Mouse (Mus musculus): Measurements from ENCODE around the gene Gm5751.
"Not testable (repeated sequence)": the region's sequence is repeated elsewhere in the genome, so short reads cannot be mapped to it uniquely, and the experiment has no call there.

Gm5751 gene

DNA sequence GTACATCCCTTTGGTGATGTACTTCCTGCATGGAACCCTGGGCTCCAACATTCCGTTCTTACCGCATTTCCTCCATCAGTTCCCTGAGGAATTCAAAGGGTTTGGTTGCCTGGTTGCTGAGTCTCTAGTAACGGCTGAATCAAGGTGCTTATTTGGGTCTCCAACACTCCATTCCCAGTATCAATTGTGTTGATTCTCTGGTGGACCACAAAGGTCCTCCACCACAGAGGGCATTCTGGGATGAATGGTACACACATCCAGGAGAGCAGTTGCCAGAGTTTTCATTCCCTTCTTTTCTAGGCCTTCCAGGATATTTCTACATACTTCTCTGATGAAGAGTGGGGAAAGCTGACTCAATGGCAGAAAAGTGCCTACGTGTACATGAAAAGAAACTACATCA is at the start of gene Gm5751:
Gene Gm5751 (plus strand): TSS at position 301 of the 400 bp plus-strand sequence.
- DNase-seq (ENCODE audit: low spot score in 2 of 2): not testable (repeated sequence)

- DNase-seq (ENCODE audit: low spot score in 2 of 2): peak; percentile 66 to 70
These were observed 42.0 kb upstream of the Gm5751 start for GRCm38 (mm10) chrX:8832043-8832442.

GRCm38 (mm10) chrX:8843694-8844093 is 30.4 kb upstream of the Gm5751 start, which contains the start of gene Gm6592:
TSS of gene Gm6592 (plus strand) at chrX:8843994.
- DNase-seq (ENCODE audit: low spot score in 2 of 2): no peak

- DNase-seq (ENCODE audit: low spot score in 2 of 2): no peak
These were observed 21.6 kb upstream of the Gm5751 start for GRCm38 (mm10) chrX:8852486-8852885.

DNA sequence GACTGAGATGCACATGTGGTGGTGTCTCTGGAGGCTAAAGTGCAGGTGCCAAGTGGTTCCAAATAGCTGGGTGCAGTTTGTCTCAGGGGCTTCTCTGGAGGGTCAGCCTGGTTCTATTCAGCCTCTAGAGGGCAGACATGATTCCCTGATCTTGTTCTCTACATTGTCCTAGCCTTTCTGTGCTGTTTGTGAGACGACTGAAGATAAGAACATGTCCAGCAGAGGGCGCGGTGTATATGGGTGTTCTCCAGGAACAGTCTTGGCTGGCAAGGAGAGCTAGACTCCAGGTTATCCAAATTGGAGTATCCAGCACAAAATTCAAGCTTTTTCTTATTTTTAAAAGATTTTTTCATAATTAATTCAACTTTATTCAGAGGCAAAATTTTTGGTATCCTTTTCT is 9.7 kb upstream of the Gm5751 start:
- DNase-seq (ENCODE audit: low spot score in 2 of 2): peak; percentile 81 to 88

DNA sequence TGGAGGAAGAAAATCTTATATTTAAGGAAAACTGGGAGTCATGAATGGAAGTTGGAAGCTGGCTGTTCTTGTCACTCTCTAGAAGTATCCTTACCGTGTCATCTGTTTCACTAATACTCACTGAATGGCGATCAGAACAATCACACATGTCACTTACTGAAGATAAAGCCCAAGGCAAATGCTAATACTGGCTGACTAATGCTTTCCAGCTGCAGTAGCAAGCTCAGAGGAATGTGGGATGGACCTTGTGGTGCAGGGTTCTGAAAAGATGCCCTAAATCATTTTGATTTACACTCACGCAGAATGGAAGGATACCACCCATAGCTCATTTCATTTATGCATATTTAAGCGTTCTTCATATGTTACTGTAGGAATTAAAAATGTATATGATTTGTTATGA is 10.3 kb downstream of the Gm5751 start:
- no peak for DNase-seq (ENCODE audit: low spot score in 2 of 2)

- DNase-seq (ENCODE audit: low spot score in 2 of 2): peak in 1 of 2 experiments; percentile 2
These were observed 17.9 kb downstream of the Gm5751 start for GRCm38 (mm10) chrX:8891975-8892342.

DNA sequence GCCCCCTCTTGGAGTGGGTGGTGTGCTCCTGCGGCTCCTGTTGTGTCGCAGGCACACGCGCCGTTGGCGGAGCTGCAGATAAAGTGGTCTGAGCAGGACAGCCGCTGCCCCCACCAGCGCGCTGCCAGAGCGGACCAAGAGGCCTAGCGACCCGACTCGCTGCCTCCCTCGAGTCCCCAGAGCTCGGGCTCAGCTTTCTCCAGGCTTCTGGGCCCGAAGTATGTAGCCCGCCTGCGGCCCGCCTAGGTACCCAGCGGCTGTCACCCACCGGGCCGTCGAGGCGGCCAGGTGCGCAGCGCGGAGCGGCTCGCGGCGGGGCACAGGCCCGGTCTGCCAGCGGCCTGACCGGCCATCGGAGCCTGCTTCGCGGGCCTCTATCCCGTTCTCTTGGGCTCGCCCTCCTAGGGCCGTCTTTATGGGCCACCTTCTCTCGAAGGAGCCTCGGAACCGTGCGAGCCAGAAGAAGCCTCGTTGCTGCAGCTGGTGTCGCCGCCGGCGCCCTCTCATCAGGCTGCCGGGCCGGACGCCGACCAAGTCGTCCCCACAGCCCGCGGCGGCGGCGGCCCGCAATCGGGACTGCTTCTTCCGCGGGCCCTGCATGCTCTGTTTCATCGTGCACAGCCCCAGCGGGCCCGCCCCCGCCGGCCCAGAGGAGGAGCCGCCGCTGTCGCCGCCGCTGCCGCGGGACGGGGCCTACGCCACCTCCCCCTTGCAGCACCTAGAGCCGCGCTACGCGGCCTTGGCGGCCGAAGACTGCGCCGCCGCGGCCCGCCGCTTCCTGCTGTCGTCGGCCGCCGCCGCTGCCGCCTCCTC is 18.5 kb downstream of the Gm5751 start, which contains the start of gene B630019K06Rik:
Gene B630019K06Rik (plus strand): TSS at position 40 of the 813 bp plus-strand sequence.
- DNase-seq (ENCODE audit: low spot score in 2 of 2): peak; percentile 30 to 45

- DNase-seq (ENCODE audit: low spot score in 2 of 2): peak; percentile 4 to 10
These were observed 19.2 kb downstream of the Gm5751 start for GRCm38 (mm10) chrX:8893182-8893651.

GRCm38 (mm10) chrX:8900823-8901222 is 26.8 kb downstream of the Gm5751 start:
- no peak for DNase-seq (ENCODE audit: low spot score in 2 of 2)

- no peak for DNase-seq (ENCODE audit: low spot score in 2 of 2)
These were observed 27.9 kb downstream of the Gm5751 start for GRCm38 (mm10) chrX:8901906-8902472.

- DNase-seq (ENCODE audit: low spot score in 2 of 2): no peak
These were observed 47.0 kb downstream of the Gm5751 start for GRCm38 (mm10) chrX:8921080-8921479.

DNA sequence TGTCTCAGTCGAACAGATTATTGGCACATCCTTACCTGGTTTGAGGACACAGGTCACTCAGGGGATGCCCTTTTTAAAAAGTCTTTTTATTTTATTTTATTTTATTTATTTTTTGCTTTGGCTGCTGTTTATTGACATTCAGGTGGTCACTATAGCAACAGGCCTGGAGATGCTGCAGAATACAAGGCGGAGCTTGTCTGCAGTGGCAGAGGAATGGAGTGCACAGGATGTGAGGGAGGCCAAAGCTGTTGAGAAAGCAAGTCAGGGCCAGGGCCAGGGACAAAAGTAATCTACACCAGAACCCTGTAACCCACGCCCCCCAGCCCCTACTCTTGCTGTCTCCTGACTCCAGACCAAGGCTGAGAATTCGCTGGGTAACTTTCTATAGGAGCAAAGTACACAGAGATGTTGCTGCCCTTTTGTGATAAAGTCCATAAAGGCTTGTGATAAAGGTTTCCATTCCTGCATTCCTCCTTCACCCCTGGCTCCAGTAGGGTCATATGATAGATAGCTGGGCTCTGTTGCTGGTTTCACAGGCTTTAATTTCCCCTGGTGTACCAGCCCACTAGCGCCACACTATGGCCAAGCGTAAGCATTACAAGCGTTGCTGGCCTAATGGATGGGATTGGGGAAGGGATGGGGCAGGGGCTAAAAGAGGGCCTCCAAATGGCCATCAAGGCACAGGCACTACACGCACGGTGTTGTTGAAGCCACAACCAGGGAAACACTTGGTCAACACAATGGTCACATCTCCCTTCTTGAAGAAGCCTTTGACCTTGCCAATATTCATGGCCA is 48.0 kb downstream of the Gm5751 start:
- DNase-seq (ENCODE audit: low spot score in 2 of 2): no peak

- no peak for DNase-seq (ENCODE audit: low spot score in 2 of 2)
These were observed 53.3 kb downstream of the Gm5751 start for GRCm38 (mm10) chrX:8927308-8927707.
